Mouse (Mus musculus): ENCODE measurements at regions not wholly inside any gene's neighbourhood (a gene's known extent, or its start where the extent isn't known, plus 50 kb on each side); places are given as distances from the start of the nearest gene placed in this dataset.

DNA sequence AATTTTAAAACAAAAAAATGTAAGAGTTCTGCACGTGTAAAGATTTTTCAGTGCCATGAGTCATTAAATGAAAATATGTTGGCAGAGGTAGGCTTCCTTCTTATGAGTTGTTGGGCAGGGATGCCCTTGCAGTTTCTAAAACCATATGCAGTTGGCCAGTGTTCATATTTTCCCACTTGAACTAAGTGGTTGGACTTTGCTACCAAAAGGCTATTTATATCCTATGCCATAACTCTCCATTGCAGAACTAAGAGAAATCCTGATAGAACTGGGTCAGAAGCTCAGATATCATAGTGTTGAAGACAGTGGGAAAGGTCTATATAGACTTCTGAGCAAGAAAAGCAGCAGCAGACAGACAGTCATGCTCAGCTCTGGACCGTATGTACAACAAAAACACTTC lies 690.7 kb upstream of the Frg1 start:
- no peak overlapping the region for H3K9ac ChIP-seq
- H3K4me1 ChIP-seq, result no peaks in the 10 kb centered on the region
- H3K4me3 ChIP-seq, result no peak overlapping the region
- no peak for ATAC-seq (ENCODE audit: insufficient number of reproducible peaks, insufficient read depth, low FRiP score, low TSS enrichment, low read depth)
- no peaks in the 10 kb centered on the region for H3K9me3 ChIP-seq
- H3K27me3 ChIP-seq, result no peaks in the 10 kb centered on the region
- H3K4me2 ChIP-seq, result no peak overlapping the region
- no peak overlapping the region for H3K27ac ChIP-seq
- H3K36me3 ChIP-seq, result no peaks in the 10 kb centered on the region
- WGBS, result 85% methylated on average over 2 of the region's 2 CpGs

- H3K4me3 ChIP-seq, result no peak overlapping the region
- no peak for ATAC-seq (ENCODE audit: insufficient number of reproducible peaks, insufficient read depth, low FRiP score, low TSS enrichment, low read depth)
- H3K4me2 ChIP-seq, result no peak overlapping the region
- no peak overlapping the region for H3K9ac ChIP-seq
- no peaks in the 10 kb centered on the region for H3K36me3 ChIP-seq
- H3K9me3 ChIP-seq, result no peaks in the 10 kb centered on the region
- H3K27ac ChIP-seq, result no peak overlapping the region
- WGBS, result 27% methylated on average over 1 of the region's 1 CpGs
- no peaks in the 10 kb centered on the region for H3K27me3 ChIP-seq
- no peaks in the 10 kb centered on the region for H3K4me1 ChIP-seq
These were observed 652.4 kb upstream of the Frg1 start for GRCm38 (mm10) chr8:42069314-42069713.

GRCm38 (mm10) chr8:42043526-42043925 lies 626.7 kb upstream of the Frg1 start:
- no peak for ATAC-seq (ENCODE audit: insufficient number of reproducible peaks, insufficient read depth, low FRiP score, low TSS enrichment, low read depth)

DNA sequence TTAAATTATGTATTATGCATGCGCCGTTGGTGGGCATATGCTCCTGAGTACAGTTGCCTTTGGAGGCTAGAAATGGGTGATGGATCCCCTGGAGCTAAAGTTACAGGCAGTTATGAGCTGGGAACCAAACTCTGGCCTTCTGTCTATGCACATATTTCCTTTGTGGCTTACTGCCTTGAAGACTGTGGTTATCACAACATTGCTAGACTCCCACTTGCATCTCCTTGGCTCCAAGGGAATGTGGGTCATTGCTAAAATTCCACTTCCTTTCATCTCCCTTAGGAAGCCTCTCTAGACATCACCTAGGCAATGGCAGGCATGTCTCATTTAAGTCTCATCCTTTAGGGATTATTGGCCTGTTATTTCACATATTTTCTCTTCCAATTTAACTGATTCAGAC lies 622.4 kb upstream of the Frg1 start:
- Histone ChIP-seq H3K9me3 (no peaks in the 10 kb centered on the region), H3K4me1 (peaks cover 13% of the 10 kb centered on the region; the same call in 1 of the 2 replicates), H3K27ac (no peak overlapping the region), H3K4me3 (no peak overlapping the region), H3K36me3 (no peaks in the 10 kb centered on the region), H3K4me2 (no peak overlapping the region), H3K9ac (no peak overlapping the region), H3K27me3 (no peaks in the 10 kb centered on the region)
- ATAC-seq (ENCODE audit: insufficient number of reproducible peaks, insufficient read depth, low FRiP score, low TSS enrichment, low read depth), result no peak
- 74% methylated on average over 2 of the region's 2 CpGs for whole genome bisulfite sequencing

More at GRCm38 (mm10) chr8:42043526-42043925, 626.7 kb upstream of the Frg1 start:
- Histone ChIP-seq H3K27ac (no peak overlapping the region), H3K27me3 (no peaks in the 10 kb centered on the region), H3K4me3 (no peak overlapping the region), H3K4me2 (no peak overlapping the region), H3K36me3 (no peaks in the 10 kb centered on the region), H3K9ac (no peak overlapping the region), H3K9me3 (no peaks in the 10 kb centered on the region), H3K4me1 (peaks cover 8% of the 10 kb centered on the region; the same call in 1 of the 2 replicates)
- WGBS, result 44% methylated on average over 5 of the region's 5 CpGs

DNA sequence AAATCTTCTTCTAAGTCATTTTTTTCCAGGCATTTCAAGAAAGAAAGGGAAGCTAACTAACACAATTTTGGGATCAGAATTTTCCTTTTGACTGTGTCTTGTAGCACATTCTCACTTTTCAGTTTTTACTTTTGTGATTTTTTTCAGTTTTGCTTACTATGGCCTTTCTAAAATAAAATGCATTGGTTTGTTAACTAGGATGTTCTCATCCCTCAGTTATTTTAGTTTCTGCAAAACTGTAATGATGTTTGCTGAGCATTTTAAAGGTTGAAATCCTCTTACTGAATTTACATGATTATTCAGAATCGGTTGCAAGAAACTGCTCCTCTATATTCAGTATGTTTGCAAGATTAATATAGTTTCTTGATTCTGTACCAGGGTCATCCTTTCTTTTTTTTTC lies 610.1 kb upstream of the Frg1 start:
- H3K9ac ChIP-seq, result no peak overlapping the region
- no peak overlapping the region for H3K4me3 ChIP-seq
- H3K9me3 ChIP-seq, result no peaks in the 10 kb centered on the region
- H3K27ac ChIP-seq, result no peak overlapping the region
- no peak overlapping the region for H3K4me2 ChIP-seq
- no peaks in the 10 kb centered on the region for H3K27me3 ChIP-seq
- no peak for ATAC-seq (ENCODE audit: insufficient number of reproducible peaks, insufficient read depth, low FRiP score, low TSS enrichment, low read depth)
- 92% methylated on average over 1 of the region's 1 CpGs for WGBS
- no peaks in the 10 kb centered on the region for H3K4me1 ChIP-seq
- no peaks in the 10 kb centered on the region for H3K36me3 ChIP-seq

DNA sequence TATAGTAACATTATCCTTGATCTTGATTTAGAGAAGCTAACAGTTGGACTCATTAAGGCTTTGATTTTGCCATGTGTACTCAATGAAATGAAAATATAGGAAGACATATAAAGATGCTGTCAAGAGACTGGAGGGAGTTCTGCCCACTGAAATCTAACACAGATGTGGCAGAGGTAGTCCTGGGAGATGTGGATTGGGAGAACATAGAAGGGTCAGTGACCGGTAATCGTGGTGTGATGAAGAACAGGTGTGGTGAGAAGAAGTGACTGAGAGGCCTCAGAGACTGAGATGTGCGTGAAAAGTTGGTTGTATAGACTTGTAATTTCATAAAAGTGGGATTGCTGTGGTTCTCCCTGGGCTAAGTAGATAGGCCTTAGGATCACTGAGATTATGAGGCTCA lies 600.9 kb upstream of the Frg1 start:
- no peak overlapping the region for H3K4me2 ChIP-seq
- WGBS, result 21% methylated on average over 3 of the region's 3 CpGs
- no peak overlapping the region for H3K27ac ChIP-seq
- no peaks in the 10 kb centered on the region for H3K36me3 ChIP-seq
- H3K9me3 ChIP-seq, result no peaks in the 10 kb centered on the region
- no peaks in the 10 kb centered on the region for H3K27me3 ChIP-seq
- ATAC-seq (ENCODE audit: insufficient number of reproducible peaks, insufficient read depth, low FRiP score, low TSS enrichment, low read depth), result no peak
- H3K4me1 ChIP-seq, result peaks cover 5% of the 10 kb centered on the region; the same call in 1 of the 2 replicates
- H3K9ac ChIP-seq, result no peak overlapping the region
- H3K4me3 ChIP-seq, result no peak overlapping the region

DNA sequence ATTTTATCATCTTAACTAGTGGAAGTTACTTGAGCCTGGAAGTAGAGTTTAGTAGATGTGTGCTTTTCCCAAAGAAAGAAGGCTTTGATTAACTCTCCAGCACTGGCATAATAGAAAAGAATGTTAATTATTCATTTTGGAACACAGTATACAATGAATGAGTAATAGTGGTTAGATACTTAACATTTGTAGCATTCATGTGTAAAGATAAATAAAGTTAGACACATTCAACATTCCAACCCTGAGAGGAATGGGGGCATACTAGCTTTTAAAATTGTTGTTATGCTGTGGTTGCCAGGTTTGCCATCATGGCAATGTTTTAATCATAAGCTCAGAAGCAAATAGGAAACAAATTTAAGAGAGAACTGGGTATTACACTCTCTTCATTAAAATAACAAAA lies 586.3 kb upstream of the Frg1 start:
- Histone ChIP-seq H3K9me3 (no peaks in the 10 kb centered on the region), H3K4me1 (no peaks in the 10 kb centered on the region), H3K27me3 (no peaks in the 10 kb centered on the region), H3K4me3 (no peak overlapping the region), H3K9ac (no peak overlapping the region), H3K4me2 (no peak overlapping the region), H3K36me3 (no peaks in the 10 kb centered on the region), H3K27ac (no peak overlapping the region)
- ATAC-seq (ENCODE audit: insufficient number of reproducible peaks, insufficient read depth, low FRiP score, low TSS enrichment, low read depth), result no peak

- Histone ChIP-seq H3K36me3 (no peaks in the 10 kb centered on the region), H3K27me3 (no peaks in the 10 kb centered on the region), H3K27ac (no peak overlapping the region), H3K9me3 (no peaks in the 10 kb centered on the region), H3K4me2 (no peak overlapping the region), H3K9ac (no peak overlapping the region), H3K4me1 (no peaks in the 10 kb centered on the region), H3K4me3 (no peak overlapping the region)
- WGBS, result 57% methylated on average over 8 of the region's 8 CpGs
- ATAC-seq (ENCODE audit: insufficient number of reproducible peaks, insufficient read depth, low FRiP score, low TSS enrichment, low read depth), result no peak
These were observed 572.2 kb upstream of the Frg1 start for GRCm38 (mm10) chr8:41989040-41989501.

- 69% methylated on average over 5 of the region's 5 CpGs for WGBS
- Histone ChIP-seq H3K4me1 (no peaks in the 10 kb centered on the region), H3K9me3 (no peaks in the 10 kb centered on the region), H3K36me3 (no peaks in the 10 kb centered on the region), H3K4me2 (no peak overlapping the region), H3K27me3 (no peaks in the 10 kb centered on the region), H3K9ac (no peak overlapping the region), H3K4me3 (no peak overlapping the region), H3K27ac (no peak overlapping the region)
- ATAC-seq (ENCODE audit: insufficient number of reproducible peaks, insufficient read depth, low FRiP score, low TSS enrichment, low read depth), result no peak
These were observed 571.3 kb upstream of the Frg1 start for GRCm38 (mm10) chr8:41988216-41988615.

DNA sequence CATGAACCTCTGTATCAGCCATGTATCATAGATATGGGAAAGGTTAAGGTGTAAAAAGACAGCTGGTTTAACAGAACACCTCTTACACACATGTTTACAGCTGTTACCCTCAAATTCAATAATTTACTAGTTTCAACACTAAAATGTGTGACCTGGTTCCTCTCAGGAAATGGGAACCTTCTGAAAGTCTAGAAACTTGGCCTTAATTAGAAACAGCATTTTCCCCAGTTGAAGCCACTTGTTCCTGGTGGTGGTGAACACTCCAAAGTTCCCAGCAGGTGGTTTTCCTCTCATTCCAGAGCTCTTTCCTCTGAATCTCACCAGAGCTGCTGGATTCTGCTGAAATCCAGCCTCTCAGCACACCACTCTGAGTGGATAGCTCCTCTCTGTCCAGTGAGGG lies 570.5 kb upstream of the Frg1 start:
- H3K9me3 ChIP-seq, result no peaks in the 10 kb centered on the region
- H3K27me3 ChIP-seq, result no peaks in the 10 kb centered on the region
- no peak overlapping the region for H3K9ac ChIP-seq
- ATAC-seq (ENCODE audit: insufficient number of reproducible peaks, insufficient read depth, low FRiP score, low TSS enrichment, low read depth), result no peak
- H3K36me3 ChIP-seq, result no peaks in the 10 kb centered on the region
- H3K27ac ChIP-seq, result no peak overlapping the region
- no peak overlapping the region for H3K4me3 ChIP-seq
- H3K4me2 ChIP-seq, result no peak overlapping the region
- no peaks in the 10 kb centered on the region for H3K4me1 ChIP-seq

GRCm38 (mm10) chr8:41972416-41972815 lies 555.5 kb upstream of the Frg1 start:
- Histone ChIP-seq H3K9me3 (no peaks in the 10 kb centered on the region), H3K36me3 (no peaks in the 10 kb centered on the region), H3K27me3 (no peaks in the 10 kb centered on the region), H3K27ac (no peak overlapping the region), H3K4me1 (no peaks in the 10 kb centered on the region), H3K9ac (no peak overlapping the region), H3K4me3 (no peak overlapping the region), H3K4me2 (no peak overlapping the region)
- ATAC-seq (ENCODE audit: insufficient number of reproducible peaks, insufficient read depth, low FRiP score, low TSS enrichment, low read depth), result no peak
- 61% methylated on average over 2 of the region's 2 CpGs for WGBS

GRCm38 (mm10) chr8:41970536-41970935 lies 553.7 kb upstream of the Frg1 start:
- H3K9ac ChIP-seq, result no peak overlapping the region
- H3K4me1 ChIP-seq, result no peaks in the 10 kb centered on the region
- 49% methylated on average over 3 of the region's 3 CpGs for WGBS
- no peak overlapping the region for H3K4me3 ChIP-seq
- no peaks in the 10 kb centered on the region for H3K36me3 ChIP-seq
- H3K4me2 ChIP-seq, result no peak overlapping the region
- H3K27ac ChIP-seq, result no peak overlapping the region
- no peaks in the 10 kb centered on the region for H3K9me3 ChIP-seq
- ATAC-seq (ENCODE audit: insufficient number of reproducible peaks, insufficient read depth, low FRiP score, low TSS enrichment, low read depth), result no peak
- H3K27me3 ChIP-seq, result no peaks in the 10 kb centered on the region

DNA sequence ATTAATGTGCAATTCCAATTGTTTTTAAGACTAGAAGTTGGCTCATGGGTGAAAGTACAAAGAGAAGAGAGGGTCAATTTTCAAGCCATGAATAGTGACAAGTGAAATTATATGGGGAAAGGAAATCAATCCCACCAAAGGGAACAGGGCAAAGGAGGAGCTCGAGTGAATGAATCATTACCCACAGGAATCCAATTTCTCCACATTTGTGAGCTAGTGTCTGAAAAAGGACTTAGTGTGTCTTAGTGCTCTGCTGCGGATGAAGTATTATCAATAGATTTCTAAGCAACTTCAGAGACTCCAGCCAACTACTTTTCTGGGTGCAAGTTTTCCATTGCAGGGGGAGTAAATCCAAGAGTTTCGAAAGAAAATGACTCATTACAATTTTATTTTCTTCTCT lies 552.5 kb upstream of the Frg1 start:
- Histone ChIP-seq H3K36me3 (no peaks in the 10 kb centered on the region), H3K27me3 (no peaks in the 10 kb centered on the region), H3K27ac (no peak overlapping the region), H3K9me3 (no peaks in the 10 kb centered on the region), H3K4me1 (no peaks in the 10 kb centered on the region), H3K4me2 (no peak overlapping the region), H3K4me3 (no peak overlapping the region), H3K9ac (no peak overlapping the region)
- WGBS, result 72% methylated on average over 3 of the region's 3 CpGs
- ATAC-seq (ENCODE audit: insufficient number of reproducible peaks, insufficient read depth, low FRiP score, low TSS enrichment, low read depth), result no peak
